Mouse (Mus musculus) intestine, postnatal 0 days (tissue): ENCODE measurements around the gene Hsp90aa1. TPM values are rescaled to one million over a fixed set of nuclear protein-coding genes. Genes with fewer than 3 reads are reported as not detected.

Experiments
- ATAC-seq: fragments of 200-750 bp; cut with Nextera tagmentation; 2 replicates; pipeline ENCODE4 v1.8.0; 2017; ENCODE audit warnings: mild to moderate bottlenecking, moderate TSS enrichment, moderate library complexity
- H3K27ac ChIP-seq: fragments of 300-500 bp; sonication (generic); 2 replicates; pipeline ENCODE4 v1.5.1; 2014; ENCODE audit warnings: mild to moderate bottlenecking, low read depth, low read length, moderate library complexity
- H3K27me3 ChIP-seq: fragments of 300-500 bp; sonication (generic); replicated peaks from 2 replicates; pipeline ENCODE4 v1.6.1; 2014; ENCODE audit warnings: low read length, mixed read lengths; ENCODE audit not compliant: control insufficient read depth, insufficient read depth
- H3K36me3 ChIP-seq: fragments of 300-500 bp; sonication (generic); 2 replicates; pipeline ENCODE4 v1.6.1; 2014; ENCODE audit warnings: mild to moderate bottlenecking, moderate library complexity; ENCODE audit not compliant: control insufficient read depth, insufficient read depth
- H3K4me1 ChIP-seq: fragments of 300-500 bp; sonication (generic); replicated peaks from 2 replicates; pipeline ENCODE4 v1.6.1; 2014; ENCODE audit warnings: antibody characterized with exemption, low read length, mixed read lengths; ENCODE audit not compliant: control insufficient read depth, insufficient read depth
- H3K4me2 ChIP-seq: fragments of 300-500 bp; sonication (generic); replicated peaks from 2 replicates; pipeline ENCODE4 v1.6.1; 2014; ENCODE audit warnings: low read depth, mild to moderate bottlenecking, moderate library complexity
- H3K4me3 ChIP-seq: fragments of 300-500 bp; sonication (generic); 2 replicates; pipeline ENCODE4 v1.5.1; 2014; ENCODE audit warnings: low read depth, low read length
- H3K9ac ChIP-seq: fragments of 300-500 bp; sonication (generic); 2 replicates; pipeline ENCODE4 v1.6.1; 2014; ENCODE audit warnings: mild to moderate bottlenecking, low read depth, low read length
- H3K9me3 ChIP-seq: fragments of 300-500 bp; sonication (generic); 2 replicates; pipeline ENCODE4 v1.6.1; 2016; ENCODE audit warnings: mixed run types; ENCODE audit not compliant: control insufficient read depth
- CTCF ChIP-seq: sonication (generic); IDR thresholded peaks from 2 replicates; pipeline ENCODE4 v1.5.1; 2016; ENCODE audit warnings: low read depth, mild to moderate bottlenecking, control low read depth, antibody characterized with exemption, moderate library complexity
- WGBS: fragments of 180-500 bp; shearing (Covaris S2); extraction: QIAGEN DNeasy Blood & Tissue Kit; methylation state at CpG from one replicate; pipeline ENCODE4 v1.1.7; 2014; 5-methylcytosine and 5-hydroxymethylcytosine counted together
- microRNA-seq: library from miRNA; unstranded; fragments of <30 nt; microRNA quantifications from one replicate; pipeline ENCODE4, GENCODE M21; 2016
- polyA plus RNA-seq: library from polyadenylated mRNA; unstranded; fragments of >200 nt; fragmentation: Nextera tagmentation; extraction: Ambion mirVana; gene quantifications from 2 replicates; pipeline ENCODE4 v1.2.1, GENCODE M21; 2015

Gene Hsp90aa1
- polyA plus RNA-seq, 1 experiment from 2014 or later: 269 TPM

GRCm38 (mm10) chr12:110667466-110668077 is 35.0 kb downstream of the Hsp90aa1 start:
- Histone ChIP-seq H3K9ac (no peak overlapping the region), H3K27me3 (no peaks in the 10 kb centered on the region), H3K4me3 (no peak overlapping the region), H3K36me3 (peaks cover 65% of the 10 kb centered on the region), H3K27ac (no peak overlapping the region), H3K4me1 (no peaks in the 10 kb centered on the region), H3K9me3 (no peaks in the 10 kb centered on the region), H3K4me2 (no peak overlapping the region)
- peak; percentile 16; the same call in 1 of the 2 replicates for TF ChIP-seq CTCF
- 85% methylated on average over 13 of the region's 13 CpGs for WGBS
- no peak for ATAC-seq

DNA sequence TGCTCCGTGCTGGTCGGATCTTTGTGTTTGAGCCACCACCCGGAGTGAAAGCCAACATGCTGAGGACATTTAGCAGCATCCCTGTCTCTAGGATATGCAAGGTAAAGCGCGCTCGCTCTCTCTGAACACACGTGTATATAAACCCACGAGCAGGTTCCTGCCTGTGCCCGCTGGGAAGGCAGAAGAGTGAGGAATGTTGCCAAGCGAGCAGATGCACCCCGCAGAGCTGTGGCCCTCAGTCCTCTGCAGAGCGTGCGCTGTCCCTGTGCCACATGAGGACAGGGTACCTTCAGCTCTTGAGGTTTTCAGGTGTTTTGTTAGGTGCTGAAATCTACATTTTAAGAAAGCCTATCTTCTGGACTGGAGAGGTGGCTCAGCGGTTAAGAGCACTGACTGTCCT is 40.8 kb downstream of the Hsp90aa1 start:
- H3K9ac ChIP-seq: no peak overlapping the region
- 95% methylated on average over 14 of the region's 14 CpGs for WGBS
- no peak for ATAC-seq
- no peak overlapping the region for H3K27ac ChIP-seq
- H3K4me1 ChIP-seq: no peaks in the 10 kb centered on the region
- H3K36me3 ChIP-seq: peaks cover 99% of the 10 kb centered on the region
- TF ChIP-seq CTCF: no peak
- H3K9me3 ChIP-seq: no peaks in the 10 kb centered on the region
- no peaks in the 10 kb centered on the region for H3K27me3 ChIP-seq
- no peak overlapping the region for H3K4me3 ChIP-seq
- H3K4me2 ChIP-seq: no peak overlapping the region

GRCm38 (mm10) chr12:110651464-110651863 is 51.1 kb downstream of the Hsp90aa1 start:
- Histone ChIP-seq H3K36me3 (peaks cover 96% of the 10 kb centered on the region), H3K4me1 (no peaks in the 10 kb centered on the region), H3K4me2 (no peak overlapping the region), H3K9ac (no peak overlapping the region), H3K27ac (no peak overlapping the region), H3K9me3 (no peaks in the 10 kb centered on the region), H3K4me3 (no peak overlapping the region), H3K27me3 (no peaks in the 10 kb centered on the region)
- no peak for ATAC-seq
- 95% methylated on average over 17 of the region's 17 CpGs for WGBS
- no peak for TF ChIP-seq CTCF

DNA sequence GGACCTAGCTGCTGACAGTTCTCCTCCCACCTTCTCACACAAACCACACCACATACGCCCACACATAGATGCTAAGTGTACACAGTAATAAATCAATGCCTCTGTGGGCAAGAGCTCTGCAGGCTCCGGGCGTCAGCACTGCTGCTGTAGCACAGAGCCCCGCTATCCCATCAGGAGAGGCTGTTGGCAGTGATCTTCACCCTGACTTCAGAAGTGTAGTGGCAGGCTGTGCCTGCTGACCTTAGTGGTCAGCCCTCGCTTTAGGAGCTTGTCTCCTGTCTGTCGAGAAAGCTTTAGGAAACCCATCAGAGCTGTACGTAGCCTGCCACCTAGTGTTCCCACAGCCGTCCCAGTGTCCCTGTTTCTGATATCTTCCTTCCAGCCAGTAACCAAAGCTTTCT is 52.3 kb downstream of the Hsp90aa1 start:
- Histone ChIP-seq H3K9me3 (no peaks in the 10 kb centered on the region), H3K9ac (no peak overlapping the region), H3K36me3 (peaks cover 96% of the 10 kb centered on the region), H3K4me2 (no peak overlapping the region), H3K27ac (no peak overlapping the region), H3K4me3 (no peak overlapping the region), H3K27me3 (no peaks in the 10 kb centered on the region), H3K4me1 (no peaks in the 10 kb centered on the region)
- no peak for TF ChIP-seq CTCF
- ATAC-seq: no peak
- WGBS: 69% methylated on average over 8 of the region's 8 CpGs

Small RNA genes lying within 50 kb of the gene (microRNA-seq; reads per million reads assigned to microRNA genes)
- gene Gm27299: not detected

Other genes starting within 250 kb of the Hsp90aa1 start
- gene Dync1h1, start 101.3 kb downstream of the Hsp90aa1 start, polyA plus RNA-seq: 19.7 and 21.8 TPM in 2 replicates
- gene 1700001K19Rik, start 20.1 kb downstream of the Hsp90aa1 start, polyA plus RNA-seq: not detected in 2 replicates
- gene Wdr20, start 35.2 kb upstream of the Hsp90aa1 start, polyA plus RNA-seq: 12.3 and 14.7 TPM in 2 replicates
- gene Mok, start 138.2 kb upstream of the Hsp90aa1 start, polyA plus RNA-seq: 0.80 and 0.85 TPM in 2 replicates
- gene Zfp839, start 147.5 kb upstream of the Hsp90aa1 start, polyA plus RNA-seq: 1.6 and 2.3 TPM in 2 replicates
- gene Cinp, start 186.4 kb upstream of the Hsp90aa1 start, polyA plus RNA-seq: 30.5 and 31.0 TPM in 2 replicates
- 1.3 and 1.6 TPM in 2 replicates for gene Tecpr2, start 186.5 kb upstream of the Hsp90aa1 start, polyA plus RNA-seq